Mouse (Mus musculus): ENCODE measurements around the gene Kdelc1.

Gene Kdelc1

GRCm38 (mm10) chr1:44118239-44119054 is at the start of gene Kdelc1, which contains the start of gene Bivm:
TSS of gene Kdelc1 (minus strand) at chr1:44118808.
TSS of gene Bivm (plus strand) at chr1:44118957.
- peak; percentile 89 for DNase-seq (ENCODE audit: low spot score)

- DNase-seq (ENCODE audit: low spot score): no peak
Measured at GRCm38 (mm10) chr1:44167859-44168383, 49.3 kb upstream of the Kdelc1 start.

- DNase-seq (ENCODE audit: low spot score): no peak
Measured at GRCm38 (mm10) chr1:44162389-44162788, 43.8 kb upstream of the Kdelc1 start.

- DNase-seq (ENCODE audit: low spot score): no peak
Measured at GRCm38 (mm10) chr1:44161818-44162217, 43.2 kb upstream of the Kdelc1 start.

GRCm38 (mm10) chr1:44158317-44158716 is 39.7 kb upstream of the Kdelc1 start:
- no peak for DNase-seq (ENCODE audit: low spot score)

- no peak for DNase-seq (ENCODE audit: low spot score)
Measured at GRCm38 (mm10) chr1:44155287-44155686, 36.7 kb upstream of the Kdelc1 start.

GRCm38 (mm10) chr1:44148706-44149105 is 30.1 kb upstream of the Kdelc1 start:
- no peak for DNase-seq (ENCODE audit: low spot score)

- peak; percentile 51 for DNase-seq (ENCODE audit: low spot score)
Measured at GRCm38 (mm10) chr1:44147563-44148381, 29.2 kb upstream of the Kdelc1 start, which contains the start of gene Ercc5. TSS of gene Ercc5 (plus strand) at chr1:44147744.

GRCm38 (mm10) chr1:44142747-44143146 is 24.1 kb upstream of the Kdelc1 start:
- no peak for DNase-seq (ENCODE audit: low spot score)

GRCm38 (mm10) chr1:44140232-44140631 is 21.6 kb upstream of the Kdelc1 start:
- no peak for DNase-seq (ENCODE audit: low spot score)

GRCm38 (mm10) chr1:44129929-44130581 is 11.4 kb upstream of the Kdelc1 start:
- DNase-seq (ENCODE audit: low spot score): no peak

- DNase-seq (ENCODE audit: low spot score): no peak
Measured at GRCm38 (mm10) chr1:44125590-44125989, 7.0 kb upstream of the Kdelc1 start.

- DNase-seq (ENCODE audit: low spot score): no peak
Measured at GRCm38 (mm10) chr1:44122256-44122655, 3.6 kb upstream of the Kdelc1 start.

- DNase-seq (ENCODE audit: low spot score): no peak
Measured at GRCm38 (mm10) chr1:44120074-44120406, 1.4 kb upstream of the Kdelc1 start.

- peak; percentile 29 for DNase-seq (ENCODE audit: low spot score)
Measured at GRCm38 (mm10) chr1:44119201-44120073, 829 bp upstream of the Kdelc1 start.

GRCm38 (mm10) chr1:44117571-44117970 is 1.0 kb downstream of the Kdelc1 start:
- no peak for DNase-seq (ENCODE audit: low spot score)

- no peak for DNase-seq (ENCODE audit: low spot score)
Measured at GRCm38 (mm10) chr1:44102939-44103338, 15.7 kb downstream of the Kdelc1 start.

GRCm38 (mm10) chr1:44102259-44102717 is 16.3 kb downstream of the Kdelc1 start, which contains the start of gene Tex30:
TSS of gene Tex30 (minus strand) at chr1:44102441.
- peak; percentile 67 for DNase-seq (ENCODE audit: low spot score)

- DNase-seq (ENCODE audit: low spot score): no peak
Measured at GRCm38 (mm10) chr1:44101448-44102225, 17.0 kb downstream of the Kdelc1 start.

GRCm38 (mm10) chr1:44064625-44065024 is 54.0 kb downstream of the Kdelc1 start:
- peak; percentile 55 for DNase-seq (ENCODE audit: low spot score)
